Mouse (Mus musculus) megakaryocyte-erythroid progenitor cell, adult 5-6 weeks (primary cell): ENCODE results near the gene Gabrr2. TPM values are rescaled to one million over a fixed set of nuclear protein-coding genes. Genes with fewer than 3 reads are reported as not detected.

ENCODE experiments used
- ATAC-seq: replicated peaks from 2 replicates; pipeline ENCODE4 v1.8.0; 2016; ENCODE audit warnings: mild to moderate bottlenecking, inconsistent platforms; ENCODE audit not compliant: severe bottlenecking, poor library complexity, low FRiP score, low TSS enrichment
- total RNA-seq, 2 experiments: library from RNA; stranded (forward) in 1 of 2; stranded (reverse) in 1 of 2; fragments of 200-1000, 215-1000 nt in 1 of 2; fragments of >200 nt in 1 of 2; fragmentation: Nextera tagmentation in 1 of 2; gene quantifications; 2 replicates each; pipeline ENCODE4 v1.2.3; 2014 to 2017

The Gabrr2 gene
- 4.0 TPM in 1 of 2 replicates, not detected in the other for total RNA-seq (2014; fragmentation: Nextera tagmentation)
- total RNA-seq (2017), result not detected in 2 replicates

DNA sequence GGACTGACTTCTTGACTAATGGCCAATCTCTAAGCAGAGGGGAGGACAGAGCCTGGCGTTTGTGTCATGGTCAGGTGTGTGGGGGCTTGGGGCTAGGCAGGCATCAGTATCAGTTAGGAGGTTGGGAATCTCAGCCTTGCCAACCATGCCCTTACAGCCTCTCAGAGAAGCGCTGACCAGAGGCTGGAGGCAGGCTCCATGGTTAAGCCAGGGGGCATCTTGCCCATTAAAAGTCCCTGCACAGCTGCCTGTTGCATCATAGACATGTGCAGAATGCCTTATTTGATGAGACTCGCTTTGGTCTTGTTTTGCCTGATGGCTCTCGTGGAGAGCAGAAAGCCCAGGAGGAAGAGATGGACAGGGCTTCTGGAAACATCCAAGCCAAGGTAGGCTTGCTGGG lies at the start of gene Gabrr2:
Gene Gabrr2, plus strand, starts transcription at position 19 of the 400 bp plus-strand sequence.
- ATAC-seq, result no peak

DNA sequence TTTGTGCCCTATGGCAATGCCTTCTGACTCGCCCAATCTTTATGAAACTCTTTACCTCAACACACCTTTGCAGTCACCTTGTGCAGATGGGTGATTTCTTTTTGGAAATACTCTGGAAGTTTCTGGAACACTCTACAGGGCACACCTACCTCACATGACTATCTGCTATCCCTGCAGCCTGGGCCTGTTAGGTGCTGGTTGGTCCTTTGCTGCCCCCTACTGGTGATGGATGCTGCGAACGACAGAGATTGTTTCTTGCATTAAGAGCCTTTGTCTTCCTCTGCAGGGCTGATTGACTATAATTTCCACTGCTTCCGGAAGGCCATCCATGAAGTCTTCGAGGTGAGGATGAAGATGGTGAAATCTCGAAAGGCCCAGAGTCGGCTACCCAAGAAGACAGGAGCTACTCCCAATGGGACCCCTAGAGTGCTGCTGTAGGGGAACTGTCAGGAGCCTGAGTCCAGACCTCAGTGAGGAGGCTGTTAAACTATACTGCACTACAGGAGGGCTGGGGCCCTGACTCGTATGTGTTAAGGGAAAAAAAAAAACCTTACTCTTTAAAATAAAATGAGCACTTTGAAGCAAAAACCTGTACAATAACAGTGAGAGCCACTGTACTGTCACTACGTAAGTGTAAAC lies 44.3 kb upstream of the Gabrr2 start:
- ATAC-seq, result peak; percentile 95

DNA sequence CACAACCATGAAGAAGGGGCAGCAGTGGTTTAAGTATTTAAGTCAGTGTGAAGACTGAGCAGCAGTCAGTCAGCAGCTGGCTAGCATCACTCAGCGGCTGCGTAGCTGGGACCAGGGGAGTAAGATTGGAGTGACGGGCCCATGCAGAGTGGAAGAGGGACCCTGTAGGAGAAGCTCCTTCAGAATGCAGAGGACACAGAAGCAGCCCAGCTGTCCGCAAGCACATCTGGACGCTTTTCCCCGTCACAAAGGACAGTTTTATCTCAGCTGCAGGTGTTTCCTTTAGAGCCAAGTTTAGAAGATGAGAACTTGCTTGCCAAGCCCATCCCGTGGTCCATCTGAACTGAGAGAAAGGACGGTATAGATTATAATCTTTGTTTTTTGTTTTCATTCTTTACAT lies 38.4 kb upstream of the Gabrr2 start:
- ATAC-seq, result no peak

DNA sequence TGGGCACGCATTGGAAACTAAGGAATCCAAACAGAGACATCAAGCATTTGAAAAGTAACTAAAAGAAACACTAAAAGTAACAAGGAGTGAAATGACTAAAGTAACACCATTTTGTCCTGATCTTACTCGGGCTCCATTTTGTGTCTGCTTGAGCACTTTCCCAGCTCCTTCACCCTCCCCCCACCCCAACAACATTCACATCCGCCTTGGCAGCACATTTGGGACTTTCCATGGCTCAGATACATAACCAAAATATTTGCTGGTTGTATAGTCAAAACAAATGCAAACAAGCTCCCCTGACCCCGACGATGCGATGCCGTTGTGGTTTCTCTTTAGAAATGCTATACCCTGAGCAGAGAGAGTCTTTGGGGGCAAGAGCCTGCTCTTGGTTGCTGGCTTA lies 33.7 kb upstream of the Gabrr2 start:
- ATAC-seq, result no peak

GRCm38 (mm10) chr4:33030264-33031194 lies 32.3 kb upstream of the Gabrr2 start:
- peak; percentile 49 for ATAC-seq

DNA sequence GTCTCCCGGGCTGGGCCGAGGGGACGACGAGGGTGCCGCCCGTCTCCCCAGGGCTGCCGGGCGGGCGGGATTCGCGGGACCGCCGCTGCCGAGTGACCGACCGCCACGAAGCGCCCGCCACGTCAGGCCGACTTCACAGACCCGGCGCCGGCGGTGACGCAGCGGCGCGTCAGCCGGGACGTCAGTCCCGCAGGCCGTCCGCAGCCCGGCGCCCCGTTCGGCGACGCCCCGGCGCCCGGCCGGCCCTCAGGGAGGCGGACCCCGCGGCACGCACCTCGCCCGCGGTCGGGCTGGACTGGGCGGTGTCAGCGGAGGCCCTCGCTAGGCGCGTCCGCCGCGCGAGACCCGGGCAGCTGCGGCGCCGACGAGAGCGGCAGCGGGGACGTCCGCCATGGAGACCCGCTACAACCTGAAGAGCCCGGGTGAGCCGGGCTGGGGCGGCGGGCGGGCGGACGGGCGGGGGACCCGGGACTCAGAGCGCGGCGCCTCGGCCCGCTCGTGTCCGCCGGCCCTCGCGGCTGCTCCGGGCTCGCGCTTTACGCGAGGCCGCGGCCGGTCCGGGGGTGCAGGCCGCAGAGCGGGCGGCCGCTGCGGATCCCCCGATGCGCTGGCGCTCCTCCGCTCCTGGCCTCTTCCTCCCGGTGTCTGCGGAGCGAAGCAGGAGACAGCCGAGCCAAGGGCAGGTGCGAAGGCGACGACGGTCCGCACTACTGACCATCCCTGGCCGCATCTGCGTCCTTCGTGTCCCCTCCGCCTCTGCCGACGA lies 31.4 kb upstream of the Gabrr2 start, which contains the start of gene Ube2j1:
Gene Ube2j1, plus strand, starts transcription at position 222 of the 766 bp plus-strand sequence.
- ATAC-seq, result peak; percentile 82

DNA sequence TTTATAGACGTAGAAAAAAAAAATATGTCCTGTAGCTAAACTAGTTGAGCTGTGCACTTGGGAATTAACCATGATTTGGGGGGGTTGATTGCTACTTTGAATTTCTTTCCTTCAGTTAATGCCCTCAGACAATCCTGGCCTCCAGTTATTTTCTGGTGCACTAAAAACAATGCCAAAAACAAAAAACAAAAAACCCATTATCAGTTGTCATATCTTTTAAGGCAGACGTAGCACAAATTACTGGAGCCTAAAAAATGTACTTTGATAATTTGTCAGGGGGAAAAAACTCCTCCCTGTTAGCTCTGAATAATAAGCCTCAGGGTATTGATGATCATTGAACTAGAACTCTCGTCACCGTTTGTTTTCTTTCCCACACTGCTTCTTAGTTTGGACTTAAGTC lies 30.8 kb upstream of the Gabrr2 start:
- no peak for ATAC-seq

DNA sequence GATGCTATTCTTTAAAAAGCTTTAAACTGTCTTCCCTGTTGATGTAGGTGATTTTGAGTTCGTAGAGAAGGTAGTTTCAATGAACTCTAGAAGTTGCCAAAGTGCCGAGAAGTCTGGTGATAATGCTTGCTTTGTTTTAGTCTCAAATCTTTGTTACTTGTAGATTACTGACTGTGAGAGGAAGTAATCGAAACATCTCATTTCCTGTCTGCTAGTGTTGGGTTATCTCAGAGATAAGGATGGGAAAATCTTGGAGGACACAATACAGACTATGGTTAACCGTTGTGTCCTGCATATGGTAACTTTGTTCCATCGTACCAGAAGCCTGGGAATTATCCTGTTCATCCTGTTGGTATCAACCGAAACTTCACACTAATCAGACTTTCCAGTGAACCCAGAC lies 29.3 kb upstream of the Gabrr2 start:
- no peak for ATAC-seq

DNA sequence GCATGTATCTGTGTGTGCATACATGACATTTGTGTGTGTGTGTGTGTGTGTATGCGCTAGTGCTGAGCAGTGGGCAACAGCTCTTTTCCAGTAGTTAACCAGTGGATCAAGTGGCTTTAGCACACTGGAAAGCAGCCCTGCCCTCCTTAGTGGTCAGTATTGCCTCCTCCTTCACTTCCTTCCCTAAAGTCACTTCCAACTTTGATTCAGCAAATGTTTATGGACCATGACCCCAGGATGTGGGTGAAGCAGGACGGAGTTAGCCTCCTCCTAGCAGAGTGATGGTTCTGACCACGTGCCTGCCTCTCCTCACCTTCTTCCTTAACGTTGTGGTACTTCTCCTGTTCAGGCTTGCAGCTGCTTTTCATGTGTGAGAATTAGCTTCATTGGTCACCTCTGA lies 23.0 kb upstream of the Gabrr2 start:
- ATAC-seq, result no peak

DNA sequence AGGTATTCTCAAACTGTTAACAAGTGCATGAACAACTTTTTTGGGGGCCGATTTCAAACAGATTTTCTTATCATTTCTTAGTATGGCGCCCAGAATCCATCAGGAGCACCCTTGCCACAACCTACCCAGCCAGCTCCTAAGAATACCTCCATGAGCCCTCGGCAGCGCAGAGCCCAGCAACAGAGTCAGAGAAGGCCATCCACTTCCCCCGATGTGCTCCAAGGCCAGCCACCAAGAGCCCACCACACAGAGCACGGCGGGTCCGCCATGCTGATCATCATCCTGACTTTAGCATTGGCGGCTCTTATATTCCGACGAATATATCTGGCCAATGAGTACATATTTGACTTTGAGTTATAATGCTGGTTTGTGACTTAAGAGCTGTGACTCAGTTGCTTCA lies 13.2 kb upstream of the Gabrr2 start:
- ATAC-seq, result no peak

DNA sequence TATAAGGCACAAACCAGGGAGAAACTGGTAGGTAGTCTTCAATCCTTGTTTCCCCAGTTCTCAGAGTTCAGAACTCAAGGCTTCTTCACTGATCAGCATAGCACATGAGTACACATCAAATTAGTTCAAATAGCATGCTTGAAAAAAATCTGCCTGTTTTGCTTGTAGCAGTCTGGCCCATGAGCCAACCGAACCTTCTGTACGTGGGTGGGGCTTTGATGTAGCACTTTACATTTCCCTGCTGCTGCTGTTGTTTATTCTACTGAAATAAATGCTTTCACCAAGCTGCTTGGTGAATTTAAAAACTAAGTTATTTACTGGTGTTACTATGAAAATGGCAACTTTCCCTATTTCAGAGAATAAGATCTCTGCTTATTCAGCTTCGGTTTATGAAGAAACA lies 10.7 kb upstream of the Gabrr2 start:
- ATAC-seq, result no peak

DNA sequence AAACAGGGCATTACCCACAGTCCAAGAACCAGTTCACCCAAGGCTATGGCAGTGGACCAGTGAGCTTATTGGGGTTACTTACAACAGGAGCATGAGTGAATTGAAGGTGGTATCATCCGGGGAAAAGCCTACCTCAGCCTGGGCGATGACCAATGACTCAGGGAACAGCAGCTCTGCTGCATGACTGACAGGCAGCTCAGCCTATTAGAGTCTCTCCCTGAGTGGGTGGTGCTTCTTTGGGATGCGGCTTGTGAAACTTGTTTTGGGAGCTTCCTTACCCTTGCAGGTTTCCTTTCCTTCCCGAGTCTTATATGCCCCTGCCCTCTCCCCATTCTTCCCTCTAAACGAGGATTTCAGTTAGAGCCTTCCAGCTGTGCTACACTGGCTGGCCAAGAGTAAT lies 10.1 kb upstream of the Gabrr2 start:
- no peak for ATAC-seq

DNA sequence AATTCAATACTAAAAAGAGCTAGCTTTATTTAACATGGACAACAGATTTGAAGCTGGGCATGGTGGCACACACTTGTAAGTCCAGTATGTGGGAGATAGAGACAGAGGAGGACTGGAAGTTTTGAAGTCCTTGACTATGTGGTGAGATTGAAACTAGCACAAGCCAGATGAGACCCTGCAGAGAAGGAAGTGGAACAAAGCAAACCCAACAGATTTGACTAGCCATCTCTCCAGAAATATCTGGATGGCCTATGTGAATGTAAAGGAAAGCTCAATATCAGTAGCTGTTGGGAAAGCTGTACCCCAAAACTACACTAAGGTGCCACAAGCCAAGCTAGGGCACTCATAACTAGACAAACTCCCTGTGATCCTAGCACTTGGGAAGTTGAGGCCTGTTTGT lies 8.4 kb upstream of the Gabrr2 start:
- ATAC-seq, result no peak

- no peak for ATAC-seq
These were observed 6.5 kb upstream of the Gabrr2 start for GRCm38 (mm10) chr4:33056317-33056716.

DNA sequence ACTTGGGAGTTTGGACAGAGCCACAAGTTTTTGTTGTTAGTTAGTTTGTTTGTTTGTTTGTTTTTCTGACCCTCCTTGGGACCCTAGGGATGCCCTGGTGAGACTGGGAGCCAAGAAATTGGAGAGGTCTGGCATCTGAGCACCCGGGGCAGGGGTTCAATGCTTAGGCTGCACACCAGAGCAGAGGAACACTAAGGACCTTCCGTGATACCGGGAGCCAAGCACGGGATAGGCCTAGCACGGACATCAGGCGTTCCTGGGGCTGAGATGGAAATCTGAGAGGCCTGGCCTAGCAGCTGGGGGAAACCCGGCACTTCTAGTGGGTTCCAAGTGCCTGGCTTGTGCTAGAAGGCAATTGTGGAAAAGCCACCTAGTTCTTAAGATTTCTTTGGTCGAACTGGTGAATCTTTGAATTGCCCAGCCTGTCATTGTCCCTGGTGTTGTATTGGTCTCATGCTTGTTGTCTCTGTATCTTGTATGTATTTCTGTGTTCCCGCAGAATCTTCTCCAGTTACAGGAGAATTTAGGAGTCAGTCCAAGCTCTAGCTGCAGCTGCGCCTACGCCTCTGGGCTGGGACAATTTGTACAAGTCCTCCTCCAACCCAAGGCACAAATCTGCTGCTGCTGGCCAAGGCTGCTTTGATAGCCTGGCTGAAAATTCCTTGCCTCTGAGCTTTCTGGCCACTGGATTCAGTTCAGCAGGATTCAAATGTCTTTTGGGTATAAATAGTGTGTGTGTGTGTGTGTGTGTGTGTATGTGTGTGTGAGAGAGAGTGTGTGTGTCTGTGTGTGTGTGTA lies 4.7 kb upstream of the Gabrr2 start:
- no peak for ATAC-seq

- no peak for ATAC-seq
These were observed 1.6 kb upstream of the Gabrr2 start for GRCm38 (mm10) chr4:33061158-33061557.

DNA sequence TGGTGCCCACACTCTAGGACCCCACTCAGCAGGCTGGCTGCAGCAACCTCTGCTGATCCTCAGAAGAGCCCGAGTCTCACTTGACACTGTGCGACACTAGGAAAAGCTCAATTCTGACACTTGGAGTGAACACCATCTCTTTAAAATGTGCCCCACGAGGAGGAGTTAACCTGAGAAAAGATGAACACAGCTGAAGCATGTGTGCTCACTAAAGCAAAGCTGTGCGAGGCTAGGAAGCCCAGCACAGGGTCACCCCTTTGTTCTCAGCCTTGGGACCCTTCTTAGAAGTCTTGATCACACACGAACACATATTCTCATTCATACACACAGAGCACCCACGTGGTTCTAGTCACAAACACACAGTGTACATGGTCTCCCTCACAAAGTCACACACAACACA lies 2.2 kb downstream of the Gabrr2 start:
- ATAC-seq, result no peak

GRCm38 (mm10) chr4:33066223-33066960 lies 3.6 kb downstream of the Gabrr2 start:
- ATAC-seq, result no peak

DNA sequence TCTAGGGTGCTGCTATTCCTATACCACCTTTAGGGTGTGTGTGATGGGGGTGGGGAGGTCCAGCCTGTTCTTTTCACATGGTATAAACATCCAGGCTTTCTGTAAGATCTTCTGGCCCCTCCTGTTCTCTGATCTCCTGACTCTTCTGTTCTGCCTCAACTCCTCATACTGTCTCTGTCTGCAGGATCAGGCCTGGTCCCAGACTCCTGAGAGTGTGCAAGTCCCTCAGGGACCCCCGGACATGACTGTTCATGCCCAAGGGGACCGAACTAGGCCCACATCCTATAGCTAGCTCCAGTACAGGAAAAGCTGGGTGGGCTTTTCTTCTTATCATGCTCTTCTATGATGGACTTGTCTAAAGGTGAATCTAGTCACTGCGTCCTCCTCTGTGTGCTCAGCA lies 4.5 kb downstream of the Gabrr2 start:
- ATAC-seq, result no peak
